Mouse (Mus musculus): ENCODE measurements at regions not wholly inside any gene's neighbourhood (a gene's known extent, or its start where the extent isn't known, plus 50 kb on each side); places are given as distances from the start of the nearest gene placed in this dataset.

DNA sequence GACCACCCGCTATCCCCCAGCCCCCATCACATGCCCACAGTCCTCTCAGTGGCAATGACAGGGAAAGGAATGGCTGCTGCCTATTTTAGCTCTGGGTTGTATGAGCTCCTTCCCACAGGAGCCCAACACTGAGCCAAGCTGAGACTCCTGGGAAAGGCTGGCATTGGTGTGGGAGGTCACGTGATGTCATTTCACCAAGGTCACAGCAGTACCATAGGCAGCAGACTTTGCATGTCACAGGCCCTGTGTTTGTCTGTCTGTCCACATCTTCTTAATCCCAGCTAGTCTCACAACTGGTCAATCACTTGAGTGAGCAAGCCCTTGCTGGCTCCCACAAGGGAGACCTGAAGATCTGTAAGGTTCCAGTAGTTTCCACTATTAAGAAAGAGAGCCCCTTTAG lies 58.7 kb upstream of the Insig1 start:
- H3K4me3 ChIP-seq (ENCODE audit: low read depth, low read length), result no peak overlapping the region
- no peak for ATAC-seq (ENCODE audit: low read depth)

GRCm38 (mm10) chr5:28013619-28014273 lies 57.4 kb upstream of the Insig1 start:
- H3K4me1 ChIP-seq (ENCODE audit: control insufficient read depth, insufficient read depth, low read length), result no peaks in the 10 kb centered on the region
- H3K4me2 ChIP-seq (ENCODE audit: low read depth, low read length), result no peak overlapping the region
- H3K9ac ChIP-seq (replicated peaks; ENCODE audit: low read depth, low read length), result no peak overlapping the region
- ATAC-seq (ENCODE audit: low read depth), result no peak
- H3K27ac ChIP-seq (ENCODE audit: low read depth, low read length), result no peak overlapping the region
- H3K27me3 ChIP-seq (ENCODE audit: control insufficient read depth, insufficient read depth, low read length), result no peaks in the 10 kb centered on the region
- H3K36me3 ChIP-seq (ENCODE audit: control insufficient read depth, insufficient read depth, low read length), result no peaks in the 10 kb centered on the region
- H3K9me3 ChIP-seq (ENCODE audit: control insufficient read depth, low read length), result no peaks in the 10 kb centered on the region
- H3K4me3 ChIP-seq (ENCODE audit: low read depth, low read length), result no peak overlapping the region
- 76% methylated on average over 6 of the region's 6 CpGs for WGBS

More for the DNA sequence above, 58.7 kb upstream of the Insig1 start:
- no peaks in the 10 kb centered on the region for H3K27me3 ChIP-seq (ENCODE audit: control insufficient read depth, insufficient read depth, low read length)
- no peak overlapping the region for H3K9ac ChIP-seq (replicated peaks; ENCODE audit: low read depth, low read length)
- no peaks in the 10 kb centered on the region for H3K9me3 ChIP-seq (ENCODE audit: control insufficient read depth, low read length)
- H3K27ac ChIP-seq (ENCODE audit: low read depth, low read length), result no peak overlapping the region
- 97% methylated on average over 2 of the region's 2 CpGs for WGBS
- no peak overlapping the region for H3K4me2 ChIP-seq (ENCODE audit: low read depth, low read length)
- no peaks in the 10 kb centered on the region for H3K36me3 ChIP-seq (ENCODE audit: control insufficient read depth, insufficient read depth, low read length)
- H3K4me1 ChIP-seq (ENCODE audit: control insufficient read depth, insufficient read depth, low read length), result no peaks in the 10 kb centered on the region

DNA sequence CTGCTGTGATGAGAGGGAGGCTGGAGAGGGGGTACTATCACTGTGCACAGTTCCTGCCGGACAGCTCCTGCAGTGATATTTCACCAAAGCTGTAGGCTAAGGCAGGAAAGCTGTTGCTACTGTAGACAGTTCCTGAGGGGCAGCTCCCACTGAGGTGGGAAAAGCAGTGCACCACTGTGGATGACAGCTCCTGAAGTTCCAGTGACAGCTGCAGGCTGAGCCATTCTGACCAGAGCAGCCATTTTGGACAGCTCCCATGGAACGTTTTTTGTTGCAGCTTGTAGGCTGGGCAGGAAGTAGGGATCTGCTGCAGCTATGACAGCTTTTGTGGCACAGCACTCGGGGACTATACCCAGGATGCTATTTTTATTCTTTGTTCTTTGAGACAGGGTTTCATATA lies 51.3 kb upstream of the Insig1 start:
- no peak overlapping the region for H3K4me3 ChIP-seq (ENCODE audit: low read depth, low read length)
- no peaks in the 10 kb centered on the region for H3K27me3 ChIP-seq (ENCODE audit: control insufficient read depth, insufficient read depth, low read length)
- ATAC-seq (ENCODE audit: low read depth), result no peak
- H3K4me2 ChIP-seq (ENCODE audit: low read depth, low read length), result no peak overlapping the region
- H3K4me1 ChIP-seq (ENCODE audit: control insufficient read depth, insufficient read depth, low read length), result no peaks in the 10 kb centered on the region
- 78% methylated on average over 3 of the region's 3 CpGs for WGBS
- H3K36me3 ChIP-seq (ENCODE audit: control insufficient read depth, insufficient read depth, low read length), result no peaks in the 10 kb centered on the region
- no peak overlapping the region for H3K9ac ChIP-seq (replicated peaks; ENCODE audit: low read depth, low read length)
- no peak overlapping the region for H3K27ac ChIP-seq (ENCODE audit: low read depth, low read length)
- no peaks in the 10 kb centered on the region for H3K9me3 ChIP-seq (ENCODE audit: control insufficient read depth, low read length)
